Comparison of ENCODE assay signal across 16 mouse cellular contexts in genomic region chr1:136829931-136830330, GRCm38 (mm10).
"Had no signal": no experiment of that assay in that cellular context is flagged by ENCODE, and none has a peak within 500 bp of the region (broad histone marks: within the 10 kb centered on the region; RNA-seq: fewer than 3 reads in every experiment).

No protein-coding gene starts in this region.

- H3K9me3 ChIP-seq: neural tube, embryonic 13.5 days; neural tube, embryonic 15.5 days; stomach, embryonic 15.5 days had no signal

- H3K4me1 ChIP-seq: neural tube, embryonic 13.5 days; neural tube, embryonic 15.5 days; stomach, embryonic 15.5 days had no signal

- H3K36me3 ChIP-seq: neural tube, embryonic 13.5 days; neural tube, embryonic 15.5 days; stomach, embryonic 15.5 days had no signal

- H3K27ac ChIP-seq: neural tube, embryonic 13.5 days; neural tube, embryonic 15.5 days; stomach, embryonic 15.5 days; stomach, postnatal 0 days had no signal

- H3K9ac ChIP-seq: neural tube, embryonic 13.5 days; neural tube, embryonic 15.5 days; stomach, embryonic 15.5 days had no signal

- H3K27me3 ChIP-seq: neural tube, embryonic 13.5 days; neural tube, embryonic 15.5 days; stomach, embryonic 15.5 days had no signal

- DNase-seq: retina, postnatal 1 day; right cerebral cortex, adult 18-20 months; right cerebral cortex, postnatal 14 days; right cerebral cortex, postnatal 25 days; right cerebral cortex, postnatal 4 days; spleen, adult 18-20 months; thymus, adult 18-20 months; thymus, adult 2 months; thymus, postnatal 14 days; thymus, postnatal 25 days; thymus, postnatal 36 days; thymus, postnatal 4 days had no signal

- H3K4me3 ChIP-seq: neural tube, embryonic 13.5 days; neural tube, embryonic 15.5 days; stomach, embryonic 15.5 days had no signal

- H3K4me2 ChIP-seq: neural tube, embryonic 13.5 days; neural tube, embryonic 15.5 days; stomach, embryonic 15.5 days had no signal
